ENCODE assay signal across 8 mouse cellular contexts in the genomic region with DNA sequence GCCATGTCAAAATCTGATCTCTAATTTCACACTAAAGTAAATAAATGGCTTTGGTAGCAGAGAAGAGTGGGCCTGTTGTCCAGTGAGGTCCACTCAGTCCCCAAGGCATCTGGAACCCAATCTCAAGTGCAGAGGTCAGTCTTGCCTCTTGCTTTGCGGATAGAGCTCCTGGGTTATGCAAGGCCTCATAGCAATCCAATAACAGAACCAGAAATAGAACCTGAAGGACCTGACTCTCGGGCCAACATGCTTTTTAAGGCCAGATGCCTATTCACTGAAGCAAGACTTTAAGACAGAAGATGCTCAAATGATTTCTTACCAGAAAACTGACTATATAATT. TPM values are rescaled to one million over a fixed set of nuclear protein-coding genes. Genes with fewer than 3 reads are reported as not detected.
A peak's percentile ranks its signal among the peaks of the same experiment; 100 is the strongest.
DNase-seq lines count a peak whose midpoint lies in the region; ATAC-seq and TF ChIP-seq lines count a peak whose summit lies in the region.

No protein-coding gene starts in this region.

- peak; percentile 5 for ATAC-seq in forebrain, embryonic 12.5 days (ENCODE audit: low FRiP score)
- no peak for ATAC-seq in hindbrain, postnatal 0 days
- ATAC-seq in lung, embryonic 15.5 days (ENCODE audit: borderline replicate concordance, extremely low read depth, low FRiP score, low TSS enrichment): no peak

- WGBS in forebrain, embryonic 12.5 days: 84% methylated on average over 2 of the region's 2 CpGs
- WGBS in hindbrain, postnatal 0 days: 69% methylated on average over 2 of the region's 2 CpGs
- WGBS in lung, embryonic 15.5 days: 62% methylated on average over 2 of the region's 2 CpGs

- H3K27me3 ChIP-seq in forebrain, embryonic 12.5 days: no peaks in the 10 kb centered on the region
- no peaks in the 10 kb centered on the region for H3K27me3 ChIP-seq in hindbrain, postnatal 0 days (ENCODE audit: insufficient read depth, low read length)
- no peaks in the 10 kb centered on the region for H3K27me3 ChIP-seq in lung, embryonic 15.5 days

- no peaks in the 10 kb centered on the region for H3K36me3 ChIP-seq in forebrain, embryonic 12.5 days (replicated peaks)
- H3K36me3 ChIP-seq in hindbrain, postnatal 0 days (ENCODE audit: insufficient read depth, low read length): no peaks in the 10 kb centered on the region
- H3K36me3 ChIP-seq in lung, embryonic 15.5 days: no peaks in the 10 kb centered on the region

- peaks cover 16% of the 10 kb centered on the region for H3K4me1 ChIP-seq in forebrain, embryonic 12.5 days
- H3K4me1 ChIP-seq in hindbrain, postnatal 0 days (ENCODE audit: insufficient read depth, low read length): 0 out of 2 replicates have a peak, but pooled peaks cover 4% of the 10 kb centered on the region
- 0 out of 2 replicates have a peak, but pooled peaks cover 5% of the 10 kb centered on the region for H3K4me1 ChIP-seq in lung, embryonic 15.5 days

- no peak for DNase-seq in left cerebral cortex, adult 2 months (ENCODE audit: extremely low spot score in 1 of 2, low spot score in 2 of 2)
- no peak for DNase-seq in left cerebral cortex, postnatal 14 days (ENCODE audit: low spot score in 2 of 2)
- no peak for DNase-seq in hindbrain, postnatal 0 days (ENCODE audit: low spot score)
- peak; percentile 12 for DNase-seq in thymus, postnatal 4 days
- no peak for DNase-seq in embryo, embryonic 9.5 days (ENCODE audit: extremely low spot score)
- DNase-seq in B cell, adult 2 months: no peak

- no peak overlapping the region; the same call in 1 of the 2 replicates for H3K27ac ChIP-seq in left cerebral cortex, adult 2 months
- H3K27ac ChIP-seq in forebrain, embryonic 12.5 days: no peak overlapping the region
- H3K27ac ChIP-seq in hindbrain, postnatal 0 days: no peak overlapping the region
- no peak overlapping the region for H3K27ac ChIP-seq in lung, embryonic 15.5 days

- no peaks in the 10 kb centered on the region for H3K9me3 ChIP-seq in forebrain, embryonic 12.5 days
- no peaks in the 10 kb centered on the region for H3K9me3 ChIP-seq in hindbrain, postnatal 0 days (ENCODE audit: low read length)
- H3K9me3 ChIP-seq in lung, embryonic 15.5 days: no peaks in the 10 kb centered on the region

- no peak overlapping the region for H3K4me2 ChIP-seq in forebrain, embryonic 12.5 days
- peak overlapping the region; percentile 51 for H3K4me2 ChIP-seq in hindbrain, postnatal 0 days (ENCODE audit: low read depth, low read length)
- peak overlapping the region; percentile 50 for H3K4me2 ChIP-seq in lung, embryonic 15.5 days

- no peak for TF ChIP-seq CTCF in left cerebral cortex, adult 2 months (IDR thresholded peaks at IDR 0.05)
- no peak for TF ChIP-seq CTCF in hindbrain, postnatal 0 days (IDR thresholded peaks at IDR 0.05; ENCODE audit: low read depth)

- H3K9ac ChIP-seq in forebrain, embryonic 12.5 days: no peak overlapping the region
- H3K9ac ChIP-seq in hindbrain, postnatal 0 days (replicated peaks; ENCODE audit: low read length): no peak overlapping the region
- H3K9ac ChIP-seq in lung, embryonic 15.5 days: no peak overlapping the region

- intact Hi-C loops in left cerebral cortex, adult 2 months (cut with DNase I): loop anchor here (5.0 kb wide), 2 partner anchors 40 to 575 kb away; partner anchors contain the start of gene Crnkl1
- intact Hi-C loops in left cerebral cortex, postnatal 14 days (cut with DNase I): no loop called here

- H3K4me3 ChIP-seq in left cerebral cortex, adult 2 months: peak overlapping the region; percentile 6; the same call in 1 of the 2 replicates
- H3K4me3 ChIP-seq in forebrain, embryonic 12.5 days (replicated peaks): no peak overlapping the region; the same call in 1 of the 2 replicates
- peak overlapping the region; percentile 78 for H3K4me3 ChIP-seq in hindbrain, postnatal 0 days (ENCODE audit: low read length)
- H3K4me3 ChIP-seq in lung, embryonic 15.5 days: no peak overlapping the region

RNA-seq across cellular contexts. Expression of gene Ralgapa2, which starts 0.4 kb away (rescaled TPM):
- total RNA-seq in left cerebral cortex, adult 2 months (2021): 10 to 100 TPM; 21.7 to 22.7 TPM
- 10 to 100 TPM; 19.2 to 26.2 TPM for total RNA-seq in left cerebral cortex, postnatal 14 days (2021)
- 15.2 and 17.0 TPM in 2 replicates for polyA plus RNA-seq in forebrain, embryonic 12.5 days (2016; fragmentation: Nextera tagmentation; extraction: Ambion mirVana)
- 16.2 and 29.0 TPM in 2 replicates for total RNA-seq in hindbrain, postnatal 0 days (2014; rRNA removed)
- polyA plus RNA-seq in hindbrain, postnatal 0 days (2015; fragmentation: Nextera tagmentation; extraction: Ambion mirVana): 9.5 and 9.9 TPM in 2 replicates
- polyA plus RNA-seq in lung, embryonic 15.5 days (2015; fragmentation: Nextera tagmentation; extraction: Ambion mirVana): 7.3 and 7.7 TPM in 2 replicates

Comparison
In these comparisons a context has a peak if more than half of its experiments do, and no peak if none do; other contexts are left out.
1. H3K4me3 ChIP-seq: peak in left cerebral cortex, adult 2 months (single experiment) and hindbrain, postnatal 0 days (single experiment); none in forebrain, embryonic 12.5 days (single experiment) and lung, embryonic 15.5 days (single experiment).